8 mouse cellular contexts compared by ENCODE assay signal in genomic region chr6:128844131-128844530, GRCm38 (mm10). TPM values are rescaled to one million over a fixed set of nuclear protein-coding genes. Genes with fewer than 3 reads are reported as not detected.
DNase-seq lines count a peak whose midpoint lies in the region; ATAC-seq lines count a peak whose summit lies in the region.

No protein-coding gene starts in this region.

- 43% methylated on average over 8 of the region's 8 CpGs for WGBS in neural tube, embryonic 11.5 days
- WGBS in heart, embryonic 15.5 days = 22% methylated on average over 8 of the region's 8 CpGs
- WGBS in midbrain, embryonic 11.5 days = 34% methylated on average over 8 of the region's 8 CpGs

- H3K4me3 ChIP-seq in neural tube, embryonic 11.5 days (ENCODE audit: low read depth, low read length) = peak overlapping the region; percentile 79
- H3K4me3 ChIP-seq in heart, embryonic 15.5 days = peak overlapping the region; percentile 90
- H3K4me3 ChIP-seq in midbrain, embryonic 11.5 days (ENCODE audit: low read depth, low read length) = peak overlapping the region; percentile 79

- no peaks in the 10 kb centered on the region for H3K4me1 ChIP-seq in neural tube, embryonic 11.5 days (ENCODE audit: control insufficient read depth, insufficient read depth, low read length)
- H3K4me1 ChIP-seq in heart, embryonic 15.5 days (replicated peaks) = peaks cover 26% of the 10 kb centered on the region
- H3K4me1 ChIP-seq in midbrain, embryonic 11.5 days (ENCODE audit: control insufficient read depth, insufficient read depth, low read length) = peaks cover 3% of the 10 kb centered on the region

- H3K27me3 ChIP-seq in neural tube, embryonic 11.5 days (ENCODE audit: control insufficient read depth, insufficient read depth, low read length) = no peaks in the 10 kb centered on the region
- no peaks in the 10 kb centered on the region for H3K27me3 ChIP-seq in heart, embryonic 15.5 days
- no peaks in the 10 kb centered on the region for H3K27me3 ChIP-seq in midbrain, embryonic 11.5 days (ENCODE audit: control insufficient read depth, insufficient read depth, low read length)

- H3K9ac ChIP-seq in neural tube, embryonic 11.5 days (ENCODE audit: low read length) = no peak overlapping the region; the same call in 1 of the 2 replicates
- no peak overlapping the region for H3K9ac ChIP-seq in heart, embryonic 15.5 days
- H3K9ac ChIP-seq in midbrain, embryonic 11.5 days (ENCODE audit: low read length) = no peak overlapping the region

- no peak for ATAC-seq in neural tube, embryonic 11.5 days (ENCODE audit: insufficient read depth, low FRiP score, low TSS enrichment)
- ATAC-seq in heart, embryonic 15.5 days (replicated peaks; ENCODE audit: insufficient number of reproducible peaks, insufficient read depth, low FRiP score, low read depth) = no peak
- no peak for ATAC-seq in midbrain, embryonic 11.5 days (ENCODE audit: low FRiP score)

- H3K36me3 ChIP-seq in neural tube, embryonic 11.5 days (ENCODE audit: control insufficient read depth, insufficient read depth, low read length) = no peaks in the 10 kb centered on the region
- H3K36me3 ChIP-seq in heart, embryonic 15.5 days = no peaks in the 10 kb centered on the region
- H3K36me3 ChIP-seq in midbrain, embryonic 11.5 days (ENCODE audit: control insufficient read depth, insufficient read depth, low read length) = no peaks in the 10 kb centered on the region

- H3K4me2 ChIP-seq in neural tube, embryonic 11.5 days (ENCODE audit: low read depth) = peak overlapping the region; percentile 72
- peak overlapping the region; percentile 83 for H3K4me2 ChIP-seq in heart, embryonic 15.5 days
- H3K4me2 ChIP-seq in midbrain, embryonic 11.5 days = peak overlapping the region; percentile 65; the same call in 1 of the 2 replicates

- peak; percentile 11 for DNase-seq in embryo, embryonic 11 days
- DNase-seq in embryo, embryonic 9.5 days (ENCODE audit: extremely low spot score) = no peak
- DNase-seq in neural tube, embryonic 11.5 days (ENCODE audit: low spot score) = no peak
- no peak for DNase-seq in neural tube, embryonic 10.5 days (ENCODE audit: extremely low spot score, low spot score)
- DNase-seq in midbrain, embryonic 11.5 days (ENCODE audit: low spot score, missing footprints) = no peak
- no peak for DNase-seq in adrenal gland, postnatal 36 days
- no peak for DNase-seq in gastrocnemius, postnatal 10 days

- H3K9me3 ChIP-seq in neural tube, embryonic 11.5 days (ENCODE audit: control insufficient read depth, low read length) = no peaks in the 10 kb centered on the region
- H3K9me3 ChIP-seq in heart, embryonic 15.5 days (replicated peaks) = no peaks in the 10 kb centered on the region
- no peaks in the 10 kb centered on the region for H3K9me3 ChIP-seq in midbrain, embryonic 11.5 days (ENCODE audit: control insufficient read depth, low read length)

- no peak overlapping the region for H3K27ac ChIP-seq in neural tube, embryonic 11.5 days (ENCODE audit: low read depth, low read length)
- H3K27ac ChIP-seq in heart, embryonic 15.5 days = peak overlapping the region; percentile 97
- no peak overlapping the region for H3K27ac ChIP-seq in midbrain, embryonic 11.5 days (ENCODE audit: low read depth, low read length)

RNA-seq across cellular contexts. Expression of gene Klrb1b, which starts 18.0 kb away (rescaled TPM):
- 0.16 TPM in 1 of 2 replicates, not detected in the other for polyA plus RNA-seq in neural tube, embryonic 11.5 days (2014; fragmentation: Nextera tagmentation; extraction: Ambion mirVana)
- 0.15 and 0.37 TPM in 2 replicates for polyA plus RNA-seq in heart, embryonic 15.5 days (2015; fragmentation: Nextera tagmentation; extraction: Ambion mirVana)
- polyA plus RNA-seq in midbrain, embryonic 11.5 days (2014; fragmentation: Nextera tagmentation; extraction: Ambion mirVana) = not detected in 2 replicates
- total RNA-seq in adrenal gland, postnatal 36 days (2021) = under 1 TPM in 1 of 2 experiments, not detected in 1; 0.23 TPM
- not detected for total RNA-seq in gastrocnemius, postnatal 10 days (2021)

RNA-seq across cellular contexts. Expression of gene Gm44511, which starts 18.0 kb away (rescaled TPM):
- not detected in 2 replicates for polyA plus RNA-seq in neural tube, embryonic 11.5 days (2014; fragmentation: Nextera tagmentation; extraction: Ambion mirVana)
- polyA plus RNA-seq in heart, embryonic 15.5 days (2015; fragmentation: Nextera tagmentation; extraction: Ambion mirVana) = not detected in 2 replicates
- not detected in 2 replicates for polyA plus RNA-seq in midbrain, embryonic 11.5 days (2014; fragmentation: Nextera tagmentation; extraction: Ambion mirVana)
- total RNA-seq in adrenal gland, postnatal 36 days (2021) = not detected
- total RNA-seq in gastrocnemius, postnatal 10 days (2021) = not detected

RNA-seq across cellular contexts. Expression of gene Clec2i, which starts 43.3 kb away (rescaled TPM):
- not detected in 2 replicates for polyA plus RNA-seq in neural tube, embryonic 11.5 days (2014; fragmentation: Nextera tagmentation; extraction: Ambion mirVana)
- 0.10 and 0.66 TPM in 2 replicates for polyA plus RNA-seq in heart, embryonic 15.5 days (2015; fragmentation: Nextera tagmentation; extraction: Ambion mirVana)
- not detected in 2 replicates for polyA plus RNA-seq in midbrain, embryonic 11.5 days (2014; fragmentation: Nextera tagmentation; extraction: Ambion mirVana)
- not detected for total RNA-seq in adrenal gland, postnatal 36 days (2021)
- total RNA-seq in gastrocnemius, postnatal 10 days (2021) = under 1 TPM in 1 of 2 experiments, not detected in 1; 0.16 TPM

RNA-seq across cellular contexts. Expression of gene BC035044, which starts 46.8 kb away (rescaled TPM):
- polyA plus RNA-seq in neural tube, embryonic 11.5 days (2014; fragmentation: Nextera tagmentation; extraction: Ambion mirVana) = 0.58 and 1.3 TPM in 2 replicates
- polyA plus RNA-seq in heart, embryonic 15.5 days (2015; fragmentation: Nextera tagmentation; extraction: Ambion mirVana) = 0.18 and 3.5 TPM in 2 replicates
- 0.67 and 0.90 TPM in 2 replicates for polyA plus RNA-seq in midbrain, embryonic 11.5 days (2014; fragmentation: Nextera tagmentation; extraction: Ambion mirVana)
- under 1 TPM in 1 of 2 experiments, not detected in 1; 0.30 TPM for total RNA-seq in adrenal gland, postnatal 36 days (2021)
- under 1 TPM; 0.14 to 0.54 TPM for total RNA-seq in gastrocnemius, postnatal 10 days (2021)

RNA-seq across cellular contexts. Expression of gene Klrb1c, which starts 55.1 kb away (rescaled TPM):
- polyA plus RNA-seq in neural tube, embryonic 11.5 days (2014; fragmentation: Nextera tagmentation; extraction: Ambion mirVana) = not detected in 2 replicates
- 0.10 and 0.11 TPM in 2 replicates for polyA plus RNA-seq in heart, embryonic 15.5 days (2015; fragmentation: Nextera tagmentation; extraction: Ambion mirVana)
- polyA plus RNA-seq in midbrain, embryonic 11.5 days (2014; fragmentation: Nextera tagmentation; extraction: Ambion mirVana) = 0.08 TPM in 1 of 2 replicates, not detected in the other
- total RNA-seq in adrenal gland, postnatal 36 days (2021) = under 1 TPM; 0.16 to 0.20 TPM
- total RNA-seq in gastrocnemius, postnatal 10 days (2021) = under 1 TPM in 1 of 2 experiments, not detected in 1; 0.14 TPM
